Mouse (Mus musculus) stomach, postnatal 0 days (tissue): ENCODE results near the gene Tsr1. TPM values are rescaled to one million over a fixed set of nuclear protein-coding genes. Genes with fewer than 3 reads are reported as not detected.

Source experiments
- ATAC-seq: fragments of 200-750 bp; cut with Nextera tagmentation; 2 replicates; pipeline ENCODE4 v1.8.0; 2017; ENCODE audit not compliant: low FRiP score, low TSS enrichment
- DNase-seq: peaks from one replicate; pipeline ENCODE4 v3.0.0-alpha.2; 2016; ENCODE audit warnings: low spot score
- H3K27ac ChIP-seq: fragments of 300-500 bp; sonication (generic); replicated peaks from 2 replicates; pipeline ENCODE4 v1.5.1; 2014; ENCODE audit warnings: mild to moderate bottlenecking, control low read depth
- H3K27me3 ChIP-seq: fragments of 300-500 bp; sonication (generic); 2 replicates; pipeline ENCODE4 v1.6.1; 2014; ENCODE audit warnings: low read length; ENCODE audit not compliant: control insufficient read depth, insufficient read depth
- H3K36me3 ChIP-seq: fragments of 300-500 bp; sonication (generic); 2 replicates; pipeline ENCODE4 v1.6.1; 2014; ENCODE audit warnings: low read length, mixed read lengths; ENCODE audit not compliant: control insufficient read depth, insufficient read depth
- H3K4me1 ChIP-seq: fragments of 300-500 bp; sonication (generic); replicated peaks from 2 replicates; pipeline ENCODE4 v1.6.1; 2014; ENCODE audit warnings: antibody characterized with exemption; ENCODE audit not compliant: control insufficient read depth, insufficient read depth
- H3K4me2 ChIP-seq: fragments of 300-500 bp; sonication (generic); replicated peaks from 2 replicates; pipeline ENCODE4 v1.6.1; 2014; ENCODE audit warnings: low read depth, mild to moderate bottlenecking, control low read depth, moderate library complexity
- H3K4me3 ChIP-seq: fragments of 300-500 bp; sonication (generic); 2 replicates; pipeline ENCODE4 v1.5.1; 2014; ENCODE audit warnings: low read depth, low read length, control low read depth
- H3K9ac ChIP-seq: fragments of 300-500 bp; sonication (generic); 2 replicates; pipeline ENCODE4 v1.6.1; 2014; ENCODE audit warnings: mild to moderate bottlenecking, low read length, control low read depth, mixed read lengths
- H3K9me3 ChIP-seq: fragments of 300-500 bp; sonication (generic); 2 replicates; pipeline ENCODE4 v1.6.1; 2016; ENCODE audit warnings: low read length; ENCODE audit not compliant: control insufficient read depth
- CTCF ChIP-seq: IDR thresholded peaks from 2 replicates; pipeline ENCODE4 v1.5.1; 2016; ENCODE audit warnings: antibody characterized with exemption, low read depth, mild to moderate bottlenecking, moderate library complexity
- EP300 ChIP-seq: optimal IDR thresholded peaks from 2 replicates; pipeline ENCODE3; 2016; ENCODE audit warnings: antibody characterized with exemption
- WGBS: fragments of 180-500 bp; shearing (Covaris S2); extraction: QIAGEN DNeasy Blood & Tissue Kit; methylation state at CpG from one replicate; pipeline ENCODE4 v1.1.7; 2014; 5-methylcytosine and 5-hydroxymethylcytosine counted together
- polyA plus RNA-seq: library from polyadenylated mRNA; unstranded; fragments of >200 nt; fragmentation: Nextera tagmentation; extraction: Ambion mirVana; gene quantifications from 2 replicates; pipeline ENCODE4 v1.2.1, GENCODE M21; 2015

Gene Tsr1
- polyA plus RNA-seq, 1 experiment from 2014 or later = 22.5 TPM

- H3K36me3 ChIP-seq = no peaks in the 10 kb centered on the region; the same call in 1 of the 2 replicates
- 75% methylated on average over 9 of the region's 9 CpGs for WGBS
- no peak overlapping the region for H3K4me3 ChIP-seq
- H3K9ac ChIP-seq = no peak overlapping the region
- DNase-seq = no peak
- H3K27ac ChIP-seq = no peak overlapping the region
- no peak for ATAC-seq
- no peaks in the 10 kb centered on the region for H3K9me3 ChIP-seq
- no peaks in the 10 kb centered on the region for H3K27me3 ChIP-seq
- H3K4me1 ChIP-seq = no peaks in the 10 kb centered on the region
- TF ChIP-seq EP300 (no peak), CTCF (no peak)
- H3K4me2 ChIP-seq = no peak overlapping the region
Observed at GRCm38 (mm10) chr11:74864421-74864820, 33.5 kb upstream of the Tsr1 start.

GRCm38 (mm10) chr11:74865252-74865651, 32.6 kb upstream of the Tsr1 start:
- WGBS = 86% methylated on average over 8 of the region's 9 CpGs
- H3K4me3 ChIP-seq = no peak overlapping the region
- H3K9ac ChIP-seq = no peak overlapping the region
- ATAC-seq (no peak), DNase-seq (no peak)
- no peak overlapping the region for H3K27ac ChIP-seq
- H3K9me3 ChIP-seq = no peaks in the 10 kb centered on the region
- no peaks in the 10 kb centered on the region for H3K4me1 ChIP-seq
- no peaks in the 10 kb centered on the region; the same call in 1 of the 2 replicates for H3K36me3 ChIP-seq
- no peak overlapping the region for H3K4me2 ChIP-seq
- no peaks in the 10 kb centered on the region for H3K27me3 ChIP-seq
- TF ChIP-seq CTCF = no peak
- no peak for TF ChIP-seq EP300

GRCm38 (mm10) chr11:74866640-74867039, 31.2 kb upstream of the Tsr1 start:
- H3K4me2 ChIP-seq = no peak overlapping the region
- peak overlapping the region; percentile 56 for H3K27ac ChIP-seq
- H3K36me3 ChIP-seq = no peaks in the 10 kb centered on the region; the same call in 1 of the 2 replicates
- H3K9ac ChIP-seq = no peak overlapping the region
- ATAC-seq = peak; percentile 15; the same call in 1 of the 2 replicates
- 48% methylated on average over 4 of the region's 4 CpGs for WGBS
- H3K9me3 ChIP-seq = no peaks in the 10 kb centered on the region
- no peak for DNase-seq
- no peak overlapping the region for H3K4me3 ChIP-seq
- no peaks in the 10 kb centered on the region for H3K27me3 ChIP-seq
- TF ChIP-seq EP300 (no peak), CTCF (no peak)
- no peaks in the 10 kb centered on the region for H3K4me1 ChIP-seq

- Histone ChIP-seq H3K9ac (no peak overlapping the region), H3K36me3 (no peaks in the 10 kb centered on the region; the same call in 1 of the 2 replicates), H3K4me3 (no peak overlapping the region), H3K9me3 (no peaks in the 10 kb centered on the region), H3K4me1 (no peaks in the 10 kb centered on the region), H3K27ac (peak overlapping the region; percentile 56), H3K4me2 (no peak overlapping the region), H3K27me3 (no peaks in the 10 kb centered on the region)
- 82% methylated on average over 2 of the region's 2 CpGs for WGBS
- DNase-seq (no peak), ATAC-seq (peak; percentile 4; the same call in 1 of the 2 replicates)
- TF ChIP-seq EP300 = no peak
- no peak for TF ChIP-seq CTCF
Observed at GRCm38 (mm10) chr11:74867181-74867580, 30.7 kb upstream of the Tsr1 start.

- Histone ChIP-seq H3K9me3 (no peaks in the 10 kb centered on the region), H3K4me1 (no peaks in the 10 kb centered on the region), H3K9ac (no peak overlapping the region), H3K4me3 (no peak overlapping the region), H3K27ac (no peak overlapping the region), H3K4me2 (no peak overlapping the region), H3K36me3 (no peaks in the 10 kb centered on the region; the same call in 1 of the 2 replicates), H3K27me3 (no peaks in the 10 kb centered on the region)
- TF ChIP-seq EP300 = no peak
- no peak for DNase-seq
- 89% methylated on average over 13 of the region's 13 CpGs for WGBS
- no peak for ATAC-seq
Observed at GRCm38 (mm10) chr11:74868046-74868760, 29.7 kb upstream of the Tsr1 start.

GRCm38 (mm10) chr11:74869603-74870002, 28.3 kb upstream of the Tsr1 start:
- H3K4me3 ChIP-seq = no peak overlapping the region
- H3K9ac ChIP-seq = no peak overlapping the region
- H3K27me3 ChIP-seq = no peaks in the 10 kb centered on the region
- ATAC-seq = no peak
- 82% methylated on average over 6 of the region's 6 CpGs for WGBS
- H3K4me2 ChIP-seq = no peak overlapping the region
- TF ChIP-seq CTCF (no peak), EP300 (no peak)
- no peaks in the 10 kb centered on the region for H3K4me1 ChIP-seq
- H3K9me3 ChIP-seq = no peaks in the 10 kb centered on the region
- no peaks in the 10 kb centered on the region for H3K36me3 ChIP-seq
- no peak for DNase-seq
- no peak overlapping the region for H3K27ac ChIP-seq
